14 mouse cellular contexts compared by ENCODE assay signal in genomic region chr19:41284515-41284914, GRCm38 (mm10).
"Had no signal": no experiment of that assay in that cellular context is flagged by ENCODE, and none has a peak within 500 bp of the region (broad histone marks: within the 10 kb centered on the region; RNA-seq: fewer than 3 reads in every experiment).

No protein-coding gene starts in this region.

- H3K9ac ChIP-seq: kidney, embryonic 15.5 days; limb, embryonic 13.5 days; liver, embryonic 15.5 days; midbrain, embryonic 13.5 days; neural tube, embryonic 15.5 days had no signal

- H3K27me3 ChIP-seq: liver, embryonic 15.5 days; neural tube, embryonic 15.5 days had no signal

- H3K4me3 ChIP-seq: kidney, embryonic 15.5 days; limb, embryonic 13.5 days; liver, embryonic 15.5 days; midbrain, embryonic 13.5 days; neural tube, embryonic 15.5 days had no signal

- H3K4me1 ChIP-seq: liver, embryonic 15.5 days had no signal

- ATAC-seq: lung, postnatal 0 days; midbrain, embryonic 13.5 days had no signal

- H3K4me2 ChIP-seq: kidney, embryonic 15.5 days; limb, embryonic 13.5 days; liver, embryonic 11.5 days; liver, embryonic 15.5 days; midbrain, embryonic 13.5 days; neural tube, embryonic 15.5 days had no signal

- H3K27ac ChIP-seq: kidney, embryonic 15.5 days; limb, embryonic 13.5 days; liver, embryonic 15.5 days; midbrain, embryonic 13.5 days; neural tube, embryonic 15.5 days had no signal

- H3K9me3 ChIP-seq: kidney, embryonic 15.5 days; limb, embryonic 13.5 days; liver, embryonic 15.5 days; midbrain, embryonic 13.5 days; neural tube, embryonic 15.5 days had no signal

- H3K36me3 ChIP-seq: kidney, embryonic 15.5 days; limb, embryonic 13.5 days; midbrain, embryonic 13.5 days; neural tube, embryonic 15.5 days had no signal

- DNase-seq: kidney, adult 18-20 months; kidney, postnatal 25 days; layer of hippocampus, adult 9-11 months; layer of hippocampus, postnatal 36 days; lung, adult 2 months; thymus, adult 18-20 months; thymus, postnatal 14 days had no signal
